Comparison of ENCODE assay signal across 18 mouse cellular contexts in genomic region chr3:105364685-105365084, GRCm38 (mm10).
DNase-seq lines count a peak whose midpoint lies in the region; ATAC-seq lines count a peak whose summit lies in the region.
"Had no signal": no experiment of that assay in that cellular context is flagged by ENCODE, and none has a peak within 500 bp of the region (broad histone marks: within the 10 kb centered on the region; RNA-seq: fewer than 3 reads in every experiment).

No protein-coding gene starts in this region.

- no peaks in the 10 kb centered on the region for H3K9me3 ChIP-seq in hindbrain, embryonic 15.5 days
- no peaks in the 10 kb centered on the region for H3K9me3 ChIP-seq in hindbrain, embryonic 12.5 days (replicated peaks)
- H3K9me3 ChIP-seq: G1E; heart, embryonic 15.5 days; kidney, embryonic 15.5 days; limb, embryonic 15.5 days; megakaryocyte, embryonic 14.5 days; stomach, embryonic 15.5 days had no signal

- no peak overlapping the region for H3K4me3 ChIP-seq in hindbrain, embryonic 15.5 days
- H3K4me3 ChIP-seq in hindbrain, embryonic 12.5 days = no peak overlapping the region
- H3K4me3 ChIP-seq: erythroblast, embryonic 14.5 days; heart, embryonic 15.5 days; kidney, embryonic 15.5 days; limb, embryonic 15.5 days; megakaryocyte, embryonic 14.5 days; stomach, embryonic 15.5 days had no signal

- WGBS in hindbrain, embryonic 15.5 days = 55% methylated on average over 5 of the region's 5 CpGs
- WGBS in hindbrain, embryonic 12.5 days = 75% methylated on average over 5 of the region's 5 CpGs

- no peaks in the 10 kb centered on the region for H3K27me3 ChIP-seq in hindbrain, embryonic 15.5 days
- no peaks in the 10 kb centered on the region for H3K27me3 ChIP-seq in hindbrain, embryonic 12.5 days
- H3K27me3 ChIP-seq: heart, embryonic 15.5 days; kidney, embryonic 15.5 days; limb, embryonic 15.5 days; stomach, embryonic 15.5 days had no signal

- H3K4me1 ChIP-seq in hindbrain, embryonic 15.5 days (replicated peaks) = peaks cover 19% of the 10 kb centered on the region
- peaks cover 8% of the 10 kb centered on the region for H3K4me1 ChIP-seq in hindbrain, embryonic 12.5 days
- H3K4me1 ChIP-seq: kidney, embryonic 15.5 days; limb, embryonic 15.5 days; megakaryocyte, embryonic 14.5 days; stomach, embryonic 15.5 days had no signal

- H3K4me2 ChIP-seq in hindbrain, embryonic 15.5 days = no peak overlapping the region
- H3K4me2 ChIP-seq in hindbrain, embryonic 12.5 days (replicated peaks) = no peak overlapping the region
- H3K4me2 ChIP-seq: heart, embryonic 15.5 days; kidney, embryonic 15.5 days; limb, embryonic 15.5 days; lung, embryonic 14.5 days; stomach, embryonic 15.5 days had no signal

- ATAC-seq in hindbrain, embryonic 15.5 days (ENCODE audit: low FRiP score, low read depth) = 0 out of 2 replicates have a peak, but pooled peaks have one; percentile 49
- no peak for ATAC-seq in hindbrain, embryonic 12.5 days (ENCODE audit: low FRiP score)

- peak; percentile 57 to 74 for DNase-seq in right cerebral cortex, postnatal 10 days (ENCODE audit: low spot score in 2 of 2)
- no peak for DNase-seq in right cerebral cortex, adult 2 months (ENCODE audit: low spot score in 2 of 2)
- peak; percentile 47 to 58 for DNase-seq in cerebellum, postnatal 25 days
- peak; percentile 61 for DNase-seq in retina, postnatal 1 day
- DNase-seq in gastrocnemius, postnatal 10 days = no peak
- no peak for DNase-seq in thymus, postnatal 10 days (ENCODE audit: low spot score in 2 of 2)
- DNase-seq: embryo, embryonic 11 days; gastrocnemius, postnatal 14 days; lung, embryonic 14.5 days had no signal

- no peaks in the 10 kb centered on the region for H3K36me3 ChIP-seq in hindbrain, embryonic 15.5 days
- no peaks in the 10 kb centered on the region for H3K36me3 ChIP-seq in hindbrain, embryonic 12.5 days
- H3K36me3 ChIP-seq: G1E; heart, embryonic 15.5 days; kidney, embryonic 15.5 days; limb, embryonic 15.5 days; stomach, embryonic 15.5 days had no signal

- H3K27ac ChIP-seq in hindbrain, embryonic 15.5 days (replicated peaks) = no peak overlapping the region; the same call in 1 of the 2 replicates
- H3K27ac ChIP-seq in hindbrain, embryonic 12.5 days = no peak overlapping the region
- H3K27ac ChIP-seq: heart, embryonic 15.5 days; kidney, embryonic 15.5 days; limb, embryonic 15.5 days; stomach, embryonic 15.5 days had no signal

- H3K9ac ChIP-seq in hindbrain, embryonic 15.5 days = no peak overlapping the region
- no peak overlapping the region for H3K9ac ChIP-seq in hindbrain, embryonic 12.5 days
- H3K9ac ChIP-seq: heart, embryonic 15.5 days; kidney, embryonic 15.5 days; limb, embryonic 15.5 days; lung, embryonic 14.5 days; stomach, embryonic 15.5 days had no signal

Comparison
In these comparisons a context has a peak if more than half of its experiments do, and no peak if none do; other contexts are left out.
1. DNase-seq: peak in right cerebral cortex, postnatal 10 days (2 of 2), cerebellum, postnatal 25 days (2 of 2) and retina, postnatal 1 day (single experiment); none in right cerebral cortex, adult 2 months (0 of 2), gastrocnemius, postnatal 10 days (single experiment) and thymus, postnatal 10 days (0 of 2).